Mouse (Mus musculus) frontal cortex, postnatal 14 days (tissue): ENCODE measurements around the gene Tcerg1l.

ENCODE experiments used
- DNase-seq, 2 experiments: peaks; one replicate each; pipeline ENCODE4 v3.0.0; 2022; ENCODE audit warnings: low spot score in 2 of 2

Tcerg1l gene

GRCm38 (mm10) chr7:138397485-138398181, at the start of gene Tcerg1l:
Gene Tcerg1l, minus strand, starts transcription at chr7:138397730.
- peak; percentile 8 to 14 for DNase-seq

- DNase-seq, result no peak
These were observed 44.6 kb upstream of the Tcerg1l start for GRCm38 (mm10) chr7:138442096-138442495.

- no peak for DNase-seq
These were observed 35.0 kb upstream of the Tcerg1l start for GRCm38 (mm10) chr7:138432541-138432940.

GRCm38 (mm10) chr7:138431456-138431855, 33.9 kb upstream of the Tcerg1l start:
- DNase-seq, result no peak

GRCm38 (mm10) chr7:138429916-138430315, 32.4 kb upstream of the Tcerg1l start:
- DNase-seq, result no peak

- DNase-seq, result peak in 1 of 2 experiments; percentile 25
These were observed 31.3 kb upstream of the Tcerg1l start for GRCm38 (mm10) chr7:138428826-138429225.

GRCm38 (mm10) chr7:138427441-138427840, 29.9 kb upstream of the Tcerg1l start:
- DNase-seq, result no peak

GRCm38 (mm10) chr7:138413496-138413895, 16.0 kb upstream of the Tcerg1l start:
- no peak for DNase-seq

GRCm38 (mm10) chr7:138401641-138402040, 4.1 kb upstream of the Tcerg1l start:
- no peak for DNase-seq

- DNase-seq, result no peak
These were observed 3.2 kb upstream of the Tcerg1l start for GRCm38 (mm10) chr7:138400506-138401272.

GRCm38 (mm10) chr7:138398182-138398793, 758 bp upstream of the Tcerg1l start:
- DNase-seq, result peak; percentile 42 to 70

GRCm38 (mm10) chr7:138396863-138397484, 556 bp downstream of the Tcerg1l start:
- peak in 1 of 2 experiments; percentile 22 for DNase-seq

GRCm38 (mm10) chr7:138396109-138396862, 1.2 kb downstream of the Tcerg1l start:
- DNase-seq, result no peak

GRCm38 (mm10) chr7:138389941-138390340, 7.6 kb downstream of the Tcerg1l start:
- DNase-seq, result no peak

- DNase-seq, result no peak
These were observed 8.5 kb downstream of the Tcerg1l start for GRCm38 (mm10) chr7:138389071-138389470.

- no peak for DNase-seq
These were observed 18.3 kb downstream of the Tcerg1l start for GRCm38 (mm10) chr7:138379221-138379620.

- no peak for DNase-seq
These were observed 19.0 kb downstream of the Tcerg1l start for GRCm38 (mm10) chr7:138378546-138378945.

GRCm38 (mm10) chr7:138375573-138375972, 22.0 kb downstream of the Tcerg1l start:
- DNase-seq, result no peak

GRCm38 (mm10) chr7:138374376-138374775, 23.2 kb downstream of the Tcerg1l start:
- no peak for DNase-seq

- DNase-seq, result no peak
These were observed 24.0 kb downstream of the Tcerg1l start for GRCm38 (mm10) chr7:138373530-138373929.

GRCm38 (mm10) chr7:138367570-138367969, 30.0 kb downstream of the Tcerg1l start:
- DNase-seq, result no peak
